Mouse (Mus musculus): ENCODE measurements around the gene Vmn1r122. TPM values are rescaled to one million over a fixed set of nuclear protein-coding genes. Genes with fewer than 3 reads are reported as not detected.
"Not testable (repeated sequence)": the region's sequence is repeated elsewhere in the genome, so short reads cannot be mapped to it uniquely, and the experiment has no call there.

Vmn1r122 gene
- polyA plus RNA-seq (2016; fragmentation: Nextera tagmentation; extraction: Ambion mirVana) = not detected in 2 replicates

- H3K27me3 ChIP-seq; H3K4me1 ChIP-seq (replicated peaks); H3K36me3 ChIP-seq; H3K4me3 ChIP-seq (replicated peaks); ATAC-seq (ENCODE audit: insufficient number of reproducible peaks, insufficient read depth, low FRiP score, low TSS enrichment, low read depth); H3K27ac ChIP-seq; H3K4me2 ChIP-seq; H3K9me3 ChIP-seq; H3K9ac ChIP-seq (replicated peaks): not testable (repeated sequence)
- WGBS = 74% methylated on average over 3 of the region's 3 CpGs
Measured at GRCm38 (mm10) chr7:21134028-21134427, at the start of gene Vmn1r122. Vmn1r122 (minus strand) TSS chr7:21134128.

- not testable (repeated sequence) for H3K27me3 ChIP-seq; H3K9ac ChIP-seq (replicated peaks); ATAC-seq (ENCODE audit: insufficient number of reproducible peaks, insufficient read depth, low FRiP score, low TSS enrichment, low read depth); H3K4me3 ChIP-seq (replicated peaks); H3K36me3 ChIP-seq; H3K9me3 ChIP-seq; H3K4me2 ChIP-seq; H3K4me1 ChIP-seq (replicated peaks); H3K27ac ChIP-seq
- 50% methylated on average over 1 of the region's 3 CpGs for WGBS
Measured at GRCm38 (mm10) chr7:21161885-21162284, 28.0 kb upstream of the Vmn1r122 start, which contains the start of gene Vmn1r123. Vmn1r123 (plus strand) TSS chr7:21162185.

- not testable (repeated sequence) for H3K36me3 ChIP-seq; ATAC-seq (ENCODE audit: insufficient number of reproducible peaks, insufficient read depth, low FRiP score, low TSS enrichment, low read depth)
Measured at GRCm38 (mm10) chr7:21098413-21098812, 35.5 kb downstream of the Vmn1r122 start, which contains the start of gene Vmn1r121. Vmn1r121 (minus strand) TSS chr7:21098513.

More at GRCm38 (mm10) chr7:21098413-21098812, 35.5 kb downstream of the Vmn1r122 start, which contains the start of gene Vmn1r121:
- not testable (repeated sequence) for H3K4me3 ChIP-seq (replicated peaks); H3K27ac ChIP-seq; H3K27me3 ChIP-seq; H3K9ac ChIP-seq (replicated peaks); H3K4me1 ChIP-seq (replicated peaks); H3K4me2 ChIP-seq; H3K9me3 ChIP-seq
- WGBS = 71% methylated on average over 5 of the region's 5 CpGs

Other genes with a start within 250 kb of the Vmn1r122 start
- not detected in 2 replicates for gene Vmn1r118, start 221.8 kb downstream of the Vmn1r122 start, polyA plus RNA-seq (2016; fragmentation: Nextera tagmentation; extraction: Ambion mirVana)
- not detected in 2 replicates for gene Vmn1r119, start 121.7 kb downstream of the Vmn1r122 start, polyA plus RNA-seq (2016; fragmentation: Nextera tagmentation; extraction: Ambion mirVana)
- gene Vmn1r120, start 80.3 kb downstream of the Vmn1r122 start, polyA plus RNA-seq (2016; fragmentation: Nextera tagmentation; extraction: Ambion mirVana) = not detected in 2 replicates
- not detected in 2 replicates for gene Vmn1r121, start 35.6 kb downstream of the Vmn1r122 start, polyA plus RNA-seq (2016; fragmentation: Nextera tagmentation; extraction: Ambion mirVana)
- gene Vmn1r123, start 28.1 kb upstream of the Vmn1r122 start, polyA plus RNA-seq (2016; fragmentation: Nextera tagmentation; extraction: Ambion mirVana) = not detected in 2 replicates
- gene Gm5157, start 56.3 kb upstream of the Vmn1r122 start, polyA plus RNA-seq (2016; fragmentation: Nextera tagmentation; extraction: Ambion mirVana) = not detected in 2 replicates
- gene Vmn1r124, start 126.5 kb upstream of the Vmn1r122 start, polyA plus RNA-seq (2016; fragmentation: Nextera tagmentation; extraction: Ambion mirVana) = not detected in 2 replicates
- gene Vmn1r125, start 138.1 kb upstream of the Vmn1r122 start, polyA plus RNA-seq (2016; fragmentation: Nextera tagmentation; extraction: Ambion mirVana) = not detected in 2 replicates
- not detected in 2 replicates for gene Vmn1r126, start 167.3 kb upstream of the Vmn1r122 start, polyA plus RNA-seq (2016; fragmentation: Nextera tagmentation; extraction: Ambion mirVana)
- not detected in 2 replicates for gene Vmn1r127, start 185.7 kb upstream of the Vmn1r122 start, polyA plus RNA-seq (2016; fragmentation: Nextera tagmentation; extraction: Ambion mirVana)
- not detected in 2 replicates for gene Vmn1r128, start 215.2 kb upstream of the Vmn1r122 start, polyA plus RNA-seq (2016; fragmentation: Nextera tagmentation; extraction: Ambion mirVana)
- not detected in 2 replicates for gene Vmn1r129, start 227.2 kb upstream of the Vmn1r122 start, polyA plus RNA-seq (2016; fragmentation: Nextera tagmentation; extraction: Ambion mirVana)

Measured in limb, embryonic 12.5 days (tissue).